Mouse (Mus musculus): ENCODE measurements around the gene Apoa2.

DNA sequence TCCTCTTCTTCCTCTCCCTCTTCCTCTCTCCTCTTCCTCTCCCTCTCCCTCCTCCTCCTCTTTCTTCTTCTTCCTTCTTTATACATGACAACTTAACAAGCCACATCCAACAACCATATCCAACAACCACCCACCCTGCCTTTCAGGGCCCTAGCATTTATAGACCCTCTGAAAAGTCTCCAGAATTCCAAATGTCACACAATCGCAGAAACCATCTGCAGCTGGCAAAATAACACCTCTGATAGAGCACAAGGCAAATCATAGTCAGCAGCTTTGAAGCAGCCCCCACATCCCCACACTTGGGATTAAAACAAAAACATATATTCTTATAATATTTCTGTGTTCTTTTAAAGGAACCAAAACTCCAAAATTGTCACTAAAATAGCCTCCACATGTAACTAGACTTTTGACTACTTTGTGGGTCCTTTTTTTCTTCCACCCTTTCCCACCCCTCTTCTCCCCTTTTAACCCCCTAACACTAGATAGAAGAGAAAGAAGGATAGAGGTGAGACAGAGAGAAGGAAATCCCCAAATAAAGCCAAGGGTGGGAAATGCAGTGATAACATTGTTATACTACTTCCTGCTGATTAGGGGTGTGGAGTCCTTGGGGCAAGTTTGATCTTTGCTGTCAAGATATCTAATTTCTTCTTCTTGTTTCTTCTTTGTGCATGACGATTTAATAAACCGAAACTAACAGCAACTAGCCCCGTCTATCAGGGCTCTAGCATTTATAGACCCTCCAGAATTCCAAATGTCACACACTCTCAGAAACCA lies 41.3 kb downstream of the Apoa2 start:
- TF ChIP-seq POLR2A (IDR thresholded peaks at IDR 0.05; ENCODE audit: control insufficient read depth, low read depth, low read length) (no peak), CTCF (IDR thresholded peaks at IDR 0.05; ENCODE audit: control insufficient read depth, insufficient read depth, insufficient replicate concordance, low read depth, low read length) (no peak)
